Mouse (Mus musculus) spleen, adult 2 months (tissue): ENCODE results near the gene Kctd20.

ENCODE experiments used
- CTCF ChIP-seq: fragments of 200-500 bp; IDR thresholded peaks from 2 replicates; pipeline ENCODE4 v1.5.1; 2011; ENCODE audit warnings: mild to moderate bottlenecking, inconsistent platforms; ENCODE audit not compliant: insufficient read depth, insufficient read length, insufficient replicate concordance; ENCODE audit errors: extremely low read depth
- POLR2A ChIP-seq: fragments of 200-500 bp; IDR thresholded peaks from 2 replicates; pipeline ENCODE4 v1.6.1; 2011; ENCODE audit warnings: low read depth, low read length, inconsistent platforms

GRCm38 (mm10) chr17:28929369-28929768 is 22.4 kb upstream of the Kctd20 start:
- TF ChIP-seq POLR2A = no peak
- TF ChIP-seq CTCF = no peak
